Comparison of ENCODE assay signal across 15 mouse cellular contexts in genomic region chr3:60346390-60346789, GRCm38 (mm10).
DNase-seq lines count a peak whose midpoint lies in the region; ATAC-seq and TF ChIP-seq lines count a peak whose summit lies in the region.
"Had no signal": no experiment of that assay in that cellular context is flagged by ENCODE, and none has a peak within 500 bp of the region (broad histone marks: within the 10 kb centered on the region; RNA-seq: fewer than 3 reads in every experiment).

No protein-coding gene starts in this region.

- peak; percentile 83 for ATAC-seq in lung, embryonic 16.5 days (ENCODE audit: low read depth)
- ATAC-seq in midbrain, postnatal 0 days (ENCODE audit: low FRiP score): no peak
- ATAC-seq in forebrain, embryonic 13.5 days: no peak
- ATAC-seq: hindbrain, embryonic 16.5 days; midbrain, embryonic 16.5 days had no signal

- no peaks in the 10 kb centered on the region for H3K9me3 ChIP-seq in lung, embryonic 16.5 days (ENCODE audit: control insufficient read depth, low read length)
- no peaks in the 10 kb centered on the region for H3K9me3 ChIP-seq in midbrain, postnatal 0 days (ENCODE audit: low read length)
- H3K9me3 ChIP-seq in forebrain, embryonic 13.5 days (replicated peaks): no peaks in the 10 kb centered on the region
- H3K9me3 ChIP-seq: heart, embryonic 12.5 days had no signal

- no peaks in the 10 kb centered on the region for H3K36me3 ChIP-seq in lung, embryonic 16.5 days (ENCODE audit: control insufficient read depth, insufficient read depth, low read length)
- H3K36me3 ChIP-seq in midbrain, postnatal 0 days (ENCODE audit: insufficient read depth, low read length): no peaks in the 10 kb centered on the region
- H3K36me3 ChIP-seq in forebrain, embryonic 13.5 days (ENCODE audit: poor library complexity, severe bottlenecking): no peaks in the 10 kb centered on the region
- H3K36me3 ChIP-seq: heart, embryonic 12.5 days had no signal

- H3K27ac ChIP-seq in gastrocnemius, adult 2 months: peak overlapping the region; percentile 54
- peak overlapping the region; percentile 57 for H3K27ac ChIP-seq in lung, embryonic 16.5 days (ENCODE audit: low read length)
- no peak overlapping the region for H3K27ac ChIP-seq in midbrain, postnatal 0 days (ENCODE audit: low read depth, low read length)
- no peak overlapping the region for H3K27ac ChIP-seq in forebrain, embryonic 13.5 days
- H3K27ac ChIP-seq: liver, embryonic 14.5 days had no signal

- intact Hi-C loops in gastrocnemius, adult 2 months (cut with DNase I): no loop called here
- intact Hi-C loops in gastrocnemius, postnatal 14 days (cut with DNase I; ENCODE audit: low total_unique reads): no loop called here

- TF ChIP-seq CTCF in gastrocnemius, adult 2 months (IDR thresholded peaks at IDR 0.05): no peak
- no peak for TF ChIP-seq CTCF in midbrain, postnatal 0 days (IDR thresholded peaks at IDR 0.05)

- H3K9ac ChIP-seq in lung, embryonic 16.5 days (ENCODE audit: low read length): no peak overlapping the region
- H3K9ac ChIP-seq in midbrain, postnatal 0 days (replicated peaks; ENCODE audit: low read length, poor library complexity, severe bottlenecking): no peak overlapping the region
- H3K9ac ChIP-seq in forebrain, embryonic 13.5 days: no peak overlapping the region
- H3K9ac ChIP-seq: heart, embryonic 12.5 days; liver, embryonic 14.5 days had no signal

- no peak overlapping the region for H3K4me3 ChIP-seq in gastrocnemius, adult 2 months
- no peak overlapping the region for H3K4me3 ChIP-seq in lung, embryonic 16.5 days (ENCODE audit: low read length)
- H3K4me3 ChIP-seq in midbrain, postnatal 0 days (ENCODE audit: low read depth, low read length): no peak overlapping the region
- H3K4me3 ChIP-seq in forebrain, embryonic 13.5 days: no peak overlapping the region
- H3K4me3 ChIP-seq: erythroblast, embryonic 14.5 days; heart, embryonic 12.5 days had no signal

- no peaks in the 10 kb centered on the region for H3K27me3 ChIP-seq in lung, embryonic 16.5 days (ENCODE audit: control insufficient read depth, insufficient read depth, low read depth, low read length)
- H3K27me3 ChIP-seq in midbrain, postnatal 0 days (ENCODE audit: insufficient read depth, low read length): no peaks in the 10 kb centered on the region
- H3K27me3 ChIP-seq in forebrain, embryonic 13.5 days: no peaks in the 10 kb centered on the region
- H3K27me3 ChIP-seq: heart, embryonic 12.5 days had no signal

- no peak overlapping the region for H3K4me2 ChIP-seq in lung, embryonic 16.5 days (ENCODE audit: low read depth, low read length)
- no peak overlapping the region for H3K4me2 ChIP-seq in midbrain, postnatal 0 days (ENCODE audit: low read depth, low read length, poor library complexity, severe bottlenecking)
- no peak overlapping the region for H3K4me2 ChIP-seq in forebrain, embryonic 13.5 days
- H3K4me2 ChIP-seq: heart, embryonic 12.5 days had no signal

- DNase-seq in gastrocnemius, adult 2 months: peak; percentile 14
- DNase-seq in gastrocnemius, postnatal 14 days: no peak
- peak; percentile 73 for DNase-seq in urinary bladder, postnatal 14 days (ENCODE audit: low spot score)
- DNase-seq in urinary bladder, postnatal 10 days (ENCODE audit: low spot score): no peak
- DNase-seq in spleen, postnatal 4 days (ENCODE audit: low spot score in 2 of 2): no peak
- DNase-seq in midbrain, postnatal 0 days (ENCODE audit: low spot score): no peak
- DNase-seq: cerebellum, postnatal 36 days; thymus, postnatal 14 days had no signal

- peaks cover 2% of the 10 kb centered on the region; the same call in 1 of the 2 replicates for H3K4me1 ChIP-seq in lung, embryonic 16.5 days (replicated peaks; ENCODE audit: control insufficient read depth, insufficient read depth, low read length)
- no peaks in the 10 kb centered on the region for H3K4me1 ChIP-seq in midbrain, postnatal 0 days (ENCODE audit: insufficient read depth, low read length)
- no peaks in the 10 kb centered on the region for H3K4me1 ChIP-seq in forebrain, embryonic 13.5 days

Comparison
In these comparisons a context has a peak if more than half of its experiments do, and no peak if none do; other contexts are left out.
1. DNase-seq: peak in gastrocnemius, adult 2 months (single experiment) and urinary bladder, postnatal 14 days (single experiment); none in gastrocnemius, postnatal 14 days (single experiment), urinary bladder, postnatal 10 days (single experiment), spleen, postnatal 4 days (0 of 2) and midbrain, postnatal 0 days (single experiment).
2. H3K27ac ChIP-seq: peak in gastrocnemius, adult 2 months (single experiment) and lung, embryonic 16.5 days (single experiment); none in midbrain, postnatal 0 days (single experiment) and forebrain, embryonic 13.5 days (single experiment).